Mouse (Mus musculus) granulocyte monocyte progenitor cell, adult 5-6 weeks (primary cell): Measurements from ENCODE around the gene Dis3l2. TPM values are rescaled to one million over a fixed set of nuclear protein-coding genes. Genes with fewer than 3 reads are reported as not detected.

Source experiments
- ATAC-seq: replicated peaks from 2 replicates; pipeline ENCODE4 v1.8.0; 2016; ENCODE audit warnings: mild to moderate bottlenecking, moderate TSS enrichment, inconsistent platforms; ENCODE audit not compliant: poor library complexity, severe bottlenecking
- total RNA-seq, 2 experiments: library from RNA; stranded (forward) in 1 of 2; stranded (reverse) in 1 of 2; fragments of 200-712, 200-1000 nt in 1 of 2; fragments of >200 nt in 1 of 2; fragmentation: Nextera tagmentation in 1 of 2; gene quantifications; 2 replicates each; pipeline ENCODE4 v1.2.3; 2014 to 2017

The Dis3l2 gene
- total RNA-seq (2014; fragmentation: Nextera tagmentation) (21.3 and 22.9 TPM in 2 replicates), total RNA-seq (2017) (14.3 and 14.9 TPM in 2 replicates)

- peak; percentile 97 for ATAC-seq
Observed at GRCm38 (mm10) chr1:86703300-86703964, at the start of gene Dis3l2. Gene Dis3l2, plus strand, starts transcription at chr1:86703808.

- no peak for ATAC-seq
Observed at GRCm38 (mm10) chr1:86657071-86657470, 46.5 kb upstream of the Dis3l2 start.

- ATAC-seq: no peak
Observed at GRCm38 (mm10) chr1:86665091-86665490, 38.5 kb upstream of the Dis3l2 start.

DNA sequence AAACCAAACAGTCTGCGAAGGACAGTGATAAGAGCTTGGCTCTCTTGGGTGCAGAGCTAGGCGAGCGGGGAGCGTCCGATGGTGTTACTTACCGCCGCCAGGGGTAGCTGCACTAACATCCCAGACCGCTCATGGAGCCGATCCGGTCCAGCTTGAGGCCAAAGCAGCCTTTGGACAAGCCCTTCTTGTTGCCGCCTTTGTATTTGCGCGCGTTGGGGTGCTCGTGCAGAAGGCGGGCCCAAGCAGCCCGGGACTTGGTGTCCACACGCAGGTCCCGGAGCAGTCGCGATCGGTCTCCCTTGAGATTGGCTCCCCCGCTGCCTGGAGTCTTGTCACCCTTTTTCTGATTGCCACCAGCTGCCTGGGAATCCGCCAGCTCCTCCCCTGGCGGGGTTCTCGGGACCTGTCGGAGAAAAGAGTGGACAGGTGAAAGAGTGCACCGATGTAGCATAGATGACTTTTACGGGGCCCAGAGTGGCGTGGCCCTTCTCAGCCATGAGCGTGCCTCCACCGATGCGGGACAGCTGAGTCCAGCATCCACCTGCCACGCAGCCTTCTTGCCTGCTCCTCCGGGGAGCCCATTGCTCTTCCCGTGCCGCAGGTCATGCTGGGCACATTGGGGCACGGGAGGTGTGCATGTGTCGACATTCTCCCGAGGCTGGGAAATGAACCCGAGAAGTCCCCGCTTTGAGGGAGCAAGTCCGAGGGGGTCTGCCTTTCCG lies 33.9 kb upstream of the Dis3l2 start:
- peak; percentile 76 for ATAC-seq

GRCm38 (mm10) chr1:86670279-86671038 lies 33.1 kb upstream of the Dis3l2 start, which contains the start of gene Nppc:
Gene Nppc, minus strand, starts transcription at chr1:86670571.
- ATAC-seq: peak; percentile 57

- ATAC-seq: no peak
Observed at GRCm38 (mm10) chr1:86674385-86674784, 29.2 kb upstream of the Dis3l2 start.

GRCm38 (mm10) chr1:86675126-86675525 lies 28.5 kb upstream of the Dis3l2 start:
- ATAC-seq: no peak

DNA sequence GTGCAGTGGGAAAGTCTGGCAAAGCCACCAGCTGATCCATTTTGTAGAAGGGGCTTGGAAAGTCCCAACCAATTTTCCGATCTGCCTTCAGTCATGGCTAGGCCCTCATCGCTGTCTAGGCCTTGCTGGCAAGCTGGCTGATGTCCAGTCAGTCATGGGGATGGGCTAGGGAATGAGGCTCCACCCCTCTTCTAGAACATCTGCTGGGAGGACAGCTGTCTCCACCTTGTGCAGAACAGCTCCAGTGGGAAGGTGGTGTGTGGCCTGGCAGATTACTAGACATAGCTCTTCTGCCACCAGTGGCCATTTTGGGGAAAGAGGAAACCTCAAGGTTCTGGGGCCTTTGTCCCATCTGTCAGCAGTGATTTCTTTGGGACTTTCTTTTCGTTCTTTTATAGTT lies 26.0 kb upstream of the Dis3l2 start:
- no peak for ATAC-seq

DNA sequence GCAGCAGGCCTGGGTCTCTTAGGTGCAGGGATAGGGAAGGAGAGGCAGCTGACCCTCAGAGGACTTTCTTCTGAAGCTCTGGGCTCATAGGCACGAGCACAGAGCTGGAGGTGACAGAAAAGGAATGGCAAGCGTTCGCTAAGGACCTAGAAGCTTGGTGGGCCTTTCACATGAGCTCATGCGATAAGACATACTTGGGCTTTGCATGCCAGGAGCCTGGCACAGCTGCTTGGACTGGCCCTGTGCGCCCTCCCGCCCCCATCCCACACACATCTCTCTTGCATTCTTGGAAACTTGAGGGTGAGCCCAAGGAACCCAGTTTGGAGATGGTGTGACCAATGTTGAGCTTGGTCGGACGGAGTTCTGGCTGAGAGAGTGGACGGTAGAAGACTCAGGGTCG lies 24.9 kb upstream of the Dis3l2 start:
- no peak for ATAC-seq

DNA sequence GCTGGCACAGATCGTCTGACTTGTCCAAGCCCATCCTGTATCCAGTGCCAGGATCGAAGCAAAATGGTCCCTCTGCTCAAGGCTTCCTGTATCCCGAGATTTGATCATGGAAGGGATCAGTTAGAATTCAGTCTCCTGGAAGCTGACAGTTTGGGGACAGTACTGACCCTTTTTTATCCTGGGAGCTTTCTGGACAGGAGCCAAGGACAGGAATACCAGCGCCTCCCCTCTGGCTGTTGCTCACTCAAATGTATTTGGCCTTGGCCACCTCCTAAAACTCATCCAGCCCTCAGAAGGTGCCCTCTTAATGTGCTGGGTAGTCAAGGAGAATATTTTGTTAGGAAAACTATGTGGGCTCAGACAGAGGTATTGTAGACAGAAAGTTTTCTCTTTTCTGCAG lies 16.4 kb upstream of the Dis3l2 start:
- ATAC-seq: no peak

DNA sequence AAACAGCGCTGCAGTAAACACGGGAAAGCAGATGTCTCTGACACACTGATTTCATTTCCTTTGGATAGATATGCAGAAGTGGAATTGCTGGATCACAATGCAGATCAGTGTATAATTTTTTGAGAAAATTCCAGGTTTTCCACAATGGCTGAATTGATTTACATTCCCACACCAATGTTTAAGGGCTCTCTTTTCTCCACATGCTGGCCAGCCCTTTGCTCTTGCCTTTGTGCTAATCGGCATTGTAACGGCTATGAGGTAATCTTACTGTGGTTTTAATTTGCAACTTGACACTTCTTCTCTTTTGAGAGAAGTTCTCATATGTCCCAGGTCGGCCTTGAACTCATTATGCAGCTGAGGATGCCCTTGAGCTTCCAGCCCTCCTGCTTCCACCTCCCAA lies 12.6 kb upstream of the Dis3l2 start:
- no peak for ATAC-seq

DNA sequence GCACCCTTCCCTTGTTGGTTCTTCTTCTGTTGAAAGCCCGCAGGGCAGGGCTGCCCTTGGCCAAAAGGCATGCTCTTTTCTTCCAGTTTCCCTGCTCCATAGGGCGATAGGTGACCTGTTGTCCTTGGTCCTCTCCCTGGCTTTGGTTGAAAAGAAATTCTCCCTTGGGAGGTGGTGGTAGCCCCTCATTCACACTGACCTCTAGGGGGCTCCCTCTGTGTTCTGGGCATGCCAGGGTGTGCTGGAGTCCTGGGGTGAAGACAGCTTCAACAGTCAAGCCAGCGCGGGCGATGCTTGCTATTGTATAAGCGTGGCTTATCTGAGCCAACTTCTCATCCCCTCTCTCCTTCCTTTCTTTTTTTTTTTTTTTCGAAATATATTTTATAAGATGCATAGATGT lies 6.7 kb upstream of the Dis3l2 start:
- ATAC-seq: peak; percentile 50

- ATAC-seq: peak; percentile 38; the same call in 1 of the 2 replicates
Observed at GRCm38 (mm10) chr1:86698721-86699120, 4.9 kb upstream of the Dis3l2 start.

DNA sequence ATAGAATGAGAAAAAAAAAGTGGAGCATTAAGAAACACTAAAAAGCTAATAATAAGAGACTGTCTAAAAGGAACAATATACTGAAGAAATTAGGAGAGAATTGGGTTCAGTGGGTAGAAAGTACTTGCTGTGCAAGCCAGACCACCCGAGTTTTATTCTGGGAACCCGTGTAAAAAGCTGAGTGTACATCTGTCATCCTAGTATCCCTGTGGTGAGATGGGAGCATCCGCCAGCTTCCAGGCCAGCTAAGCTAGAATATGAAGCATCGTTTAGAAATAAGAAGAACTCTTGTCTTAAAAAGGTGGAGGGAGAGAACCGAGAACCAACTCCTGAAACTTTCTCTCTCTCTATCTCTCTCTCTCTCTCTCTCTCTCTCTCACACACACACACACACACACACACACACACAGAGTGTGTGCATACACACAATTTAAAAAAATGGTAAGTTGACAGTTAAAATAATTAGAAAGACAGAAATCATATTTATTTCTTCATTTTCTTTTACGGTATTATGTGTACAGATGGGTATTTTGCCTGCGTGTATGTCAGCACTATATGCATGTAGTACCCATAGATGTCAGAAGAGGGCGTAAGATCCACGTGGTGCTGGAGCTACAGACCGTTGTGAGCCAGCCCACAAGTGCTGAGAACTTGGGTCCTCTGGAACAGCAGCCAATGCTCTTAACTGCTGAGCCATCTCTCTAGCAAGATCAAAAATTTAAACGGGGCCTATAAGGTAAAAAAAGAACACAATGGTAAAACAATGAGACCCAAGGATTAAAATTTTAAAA lies 4.1 kb upstream of the Dis3l2 start:
- no peak for ATAC-seq

- no peak for ATAC-seq
Observed at GRCm38 (mm10) chr1:86700367-86700766, 3.2 kb upstream of the Dis3l2 start.

- no peak for ATAC-seq
Observed at GRCm38 (mm10) chr1:86703965-86704326, 338 bp downstream of the Dis3l2 start.

DNA sequence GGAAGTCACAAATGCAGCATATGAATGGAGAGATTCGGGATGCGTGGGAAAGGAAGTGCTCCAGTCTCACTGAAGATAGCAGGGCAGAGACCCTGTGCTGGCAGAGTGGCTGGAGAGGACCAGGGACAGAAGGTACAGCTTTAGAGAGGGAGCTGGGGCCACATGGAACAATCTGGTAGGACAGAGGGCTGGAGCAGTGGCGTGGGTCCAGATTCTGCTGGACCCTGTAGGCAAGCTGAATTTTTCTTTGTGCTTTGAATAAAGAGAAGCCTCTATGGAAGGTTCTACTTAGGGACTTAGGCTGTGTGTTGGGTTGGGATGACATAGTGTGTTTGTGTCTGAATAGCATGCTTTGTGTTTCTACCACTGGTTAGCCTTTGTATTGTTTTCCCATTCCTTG lies 1.9 kb downstream of the Dis3l2 start:
- no peak for ATAC-seq

DNA sequence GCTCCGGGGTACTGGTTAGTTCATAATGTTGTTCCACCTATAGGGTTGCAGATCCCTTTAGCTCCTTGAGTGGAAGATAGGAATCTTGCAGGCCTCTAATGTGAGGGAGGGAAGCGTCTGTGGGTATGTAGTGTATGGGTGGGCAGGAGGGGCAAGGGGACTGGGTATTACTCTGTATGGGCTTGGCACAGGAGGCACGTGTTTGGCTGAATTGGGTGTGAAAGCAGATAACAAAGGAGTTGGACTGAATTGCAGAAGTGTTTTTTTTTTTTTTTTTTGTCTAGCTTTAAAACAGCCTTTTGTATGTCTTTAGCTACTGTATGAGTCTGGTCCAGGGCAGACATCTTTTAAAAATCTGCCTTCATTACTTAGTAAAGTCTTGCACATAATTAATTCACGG lies 5.9 kb downstream of the Dis3l2 start:
- no peak for ATAC-seq

DNA sequence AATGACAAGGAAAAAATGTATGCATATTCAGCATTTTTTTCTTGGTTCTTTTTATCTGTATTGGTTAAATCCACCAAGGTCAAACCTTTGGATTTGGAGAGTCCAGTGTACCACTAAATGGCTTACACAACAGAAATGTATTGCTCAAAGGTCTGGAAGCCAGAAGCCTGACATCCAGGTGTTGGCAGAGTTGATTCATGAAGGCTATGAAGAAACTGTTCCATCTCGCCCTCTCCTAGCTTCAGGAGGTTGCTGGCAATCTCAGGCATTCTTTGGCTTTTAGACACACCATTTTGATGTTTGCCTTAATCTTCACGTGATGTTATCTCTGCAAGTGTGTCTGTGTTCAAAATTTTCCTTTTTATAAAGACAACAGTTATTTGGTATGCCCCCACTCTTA lies 8.4 kb downstream of the Dis3l2 start:
- no peak for ATAC-seq

- no peak for ATAC-seq
Observed at GRCm38 (mm10) chr1:86713054-86713453, 9.4 kb downstream of the Dis3l2 start.
